Mouse (Mus musculus): ENCODE data around the gene Rimbp2.
A peak's percentile ranks its signal among the peaks of the same experiment; 100 is the strongest.
"Not testable (repeated sequence)": the region's sequence is repeated elsewhere in the genome, so short reads cannot be mapped to it uniquely, and the experiment has no call there.

Gene Rimbp2

DNA sequence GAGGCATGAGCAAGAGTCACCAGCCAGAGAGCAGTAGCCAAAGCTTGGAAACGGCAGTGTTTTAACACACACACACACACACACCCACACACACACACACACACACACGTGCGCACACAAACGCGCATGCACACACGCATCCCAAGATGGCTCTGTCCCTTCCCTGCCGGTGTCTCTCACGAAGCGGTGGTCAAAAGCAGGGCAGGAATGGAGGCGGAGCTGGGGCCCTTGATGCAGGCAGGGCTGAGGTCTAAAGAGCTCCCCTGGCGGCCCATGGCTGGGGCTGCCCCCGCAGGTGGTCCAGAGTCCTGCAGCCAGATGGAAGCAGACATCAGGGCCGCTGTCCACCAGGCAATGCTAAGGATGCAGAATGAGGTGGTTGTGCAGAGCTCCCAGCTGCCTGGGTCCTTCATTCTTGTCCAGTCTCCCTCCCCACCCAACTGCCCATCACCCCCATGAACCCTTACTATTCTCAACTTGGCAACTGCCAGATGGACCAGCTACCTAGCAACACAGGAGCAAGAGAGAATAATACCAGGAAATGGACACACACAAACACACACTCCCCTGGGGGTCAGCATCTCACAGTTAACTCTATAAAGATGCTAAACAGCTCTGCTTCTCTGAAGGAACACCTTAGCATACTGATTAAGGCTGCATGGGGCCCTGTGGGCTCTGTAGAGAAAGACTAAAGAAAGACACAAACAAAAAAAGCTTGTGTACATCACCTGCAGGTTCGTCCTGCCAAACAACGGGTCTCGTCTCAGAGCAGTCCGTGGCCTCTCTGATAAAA, at the start of gene Rimbp2:
Gene Rimbp2, minus strand, starts transcription at position 209 of the 793 bp plus-strand sequence.
- peak; percentile 86 to 87 for DNase-seq (ENCODE audit: low spot score in 2 of 2)

DNA sequence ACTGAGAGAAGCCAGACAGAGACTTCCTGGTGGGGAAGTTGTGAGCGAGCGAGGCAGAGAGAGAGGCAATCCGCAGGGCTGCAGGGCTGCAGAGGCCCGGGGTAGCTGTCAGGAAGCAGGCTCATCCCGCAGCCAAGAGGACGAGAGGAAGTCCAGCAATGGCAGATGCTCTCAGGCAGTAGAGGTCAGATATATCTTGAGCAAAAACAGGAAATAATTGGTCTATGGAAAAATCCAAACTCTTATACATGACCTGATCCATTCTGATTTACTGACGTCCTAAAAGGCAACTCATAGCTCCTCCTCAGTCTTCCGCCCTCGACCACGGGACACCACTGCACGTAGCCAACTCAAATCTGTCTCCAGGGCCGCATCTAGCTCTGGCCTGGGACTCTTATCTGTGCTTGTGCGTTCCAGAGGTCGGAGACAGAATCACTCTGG, 49.3 kb upstream of the Rimbp2 start:
- DNase-seq (ENCODE audit: low spot score in 2 of 2) = no peak

DNA sequence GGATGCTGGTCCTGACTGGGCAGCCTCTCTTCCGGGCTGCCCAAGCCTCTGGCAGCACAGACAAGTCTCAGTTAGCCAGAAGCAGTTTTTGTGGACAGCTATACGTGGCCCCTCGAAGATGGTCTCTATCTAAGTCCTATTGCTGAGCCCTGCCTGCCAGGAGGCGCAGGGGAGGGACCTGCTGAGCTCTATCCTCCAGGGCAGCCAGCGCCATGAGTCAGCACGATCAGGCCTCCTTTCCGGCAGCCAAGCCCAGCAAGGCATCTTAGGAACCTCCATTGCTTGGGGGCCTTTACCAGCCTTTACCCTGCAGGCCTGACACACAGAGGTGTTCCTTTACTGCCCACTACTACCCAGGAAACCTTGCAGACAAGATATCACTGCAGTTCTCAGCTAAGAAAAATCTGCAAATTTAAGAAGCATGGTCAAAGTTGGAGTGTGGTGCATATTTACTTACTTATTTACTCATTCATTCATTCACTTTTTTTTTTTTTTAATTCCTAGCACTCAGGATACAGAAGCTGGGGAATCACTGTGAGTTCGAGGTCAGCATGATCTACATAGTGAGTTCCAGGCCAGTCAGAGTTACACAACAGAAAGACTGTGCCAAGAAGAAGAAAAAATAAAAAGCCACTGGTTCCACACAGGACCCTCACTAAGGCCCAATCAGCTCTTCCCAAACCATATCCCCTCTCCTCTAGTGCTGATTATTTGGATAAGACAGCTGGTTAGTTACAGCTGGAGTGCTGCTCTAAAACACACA, 47.6 kb upstream of the Rimbp2 start:
- DNase-seq (ENCODE audit: low spot score in 2 of 2) = no peak

DNA sequence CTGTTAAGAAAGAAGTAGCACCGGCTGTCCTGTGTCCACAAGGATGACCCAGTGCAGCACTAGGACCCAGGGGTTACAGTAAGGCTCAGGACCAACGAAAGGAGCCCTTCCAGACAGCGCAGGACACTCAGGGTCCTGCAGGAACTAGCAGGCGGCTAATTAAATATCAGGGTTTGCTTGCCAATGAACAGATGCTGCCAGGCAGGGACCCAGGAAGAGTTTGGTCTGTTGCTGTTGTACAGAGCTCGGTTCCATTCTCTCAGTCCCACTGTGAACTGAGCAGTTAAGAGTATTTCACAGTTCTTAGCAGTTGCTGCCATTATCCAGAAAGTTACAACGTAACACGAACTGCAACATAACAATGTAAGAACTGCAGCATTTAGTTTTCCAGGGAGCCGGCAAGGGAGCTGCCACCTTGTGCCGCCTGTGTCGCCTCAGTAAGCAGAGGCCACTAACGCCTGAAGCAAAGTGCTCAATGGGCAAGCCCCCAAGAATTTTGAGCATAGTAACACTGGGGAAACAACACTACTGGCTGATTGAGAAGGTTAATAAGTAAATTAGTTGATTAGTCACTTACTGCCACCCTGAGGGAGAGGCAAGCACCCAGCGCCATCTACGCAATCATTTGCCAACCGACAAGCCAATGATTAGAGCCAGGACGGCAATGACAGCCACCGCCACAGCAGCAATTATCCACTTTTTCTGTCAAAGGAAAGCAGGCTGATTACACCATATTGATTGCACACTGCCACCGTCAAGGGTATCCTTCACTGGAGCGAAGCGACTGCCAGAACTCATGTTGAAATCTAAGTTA, 34.1 kb upstream of the Rimbp2 start:
- DNase-seq (ENCODE audit: low spot score in 2 of 2) = no peak

DNA sequence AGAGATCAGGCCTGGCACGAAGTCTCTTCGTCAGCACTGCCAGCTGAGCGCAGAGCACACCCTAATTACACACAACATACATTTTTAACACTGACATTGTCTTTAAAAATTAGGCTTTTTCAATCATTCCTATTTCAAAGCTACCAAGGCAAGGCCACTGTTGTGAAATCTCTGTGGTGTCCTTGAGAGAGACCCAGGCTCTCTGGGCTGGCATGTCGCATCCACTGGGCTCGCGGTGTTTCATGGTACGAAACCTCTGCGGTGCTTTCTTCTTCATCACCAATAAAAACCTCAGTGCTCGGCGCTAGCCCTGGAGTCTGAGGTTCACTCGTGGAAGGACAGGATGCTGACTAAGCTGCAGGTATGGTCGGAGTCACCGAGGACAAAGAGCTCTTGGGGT, 32.7 kb upstream of the Rimbp2 start:
- no peak for DNase-seq (ENCODE audit: low spot score in 2 of 2)

DNA sequence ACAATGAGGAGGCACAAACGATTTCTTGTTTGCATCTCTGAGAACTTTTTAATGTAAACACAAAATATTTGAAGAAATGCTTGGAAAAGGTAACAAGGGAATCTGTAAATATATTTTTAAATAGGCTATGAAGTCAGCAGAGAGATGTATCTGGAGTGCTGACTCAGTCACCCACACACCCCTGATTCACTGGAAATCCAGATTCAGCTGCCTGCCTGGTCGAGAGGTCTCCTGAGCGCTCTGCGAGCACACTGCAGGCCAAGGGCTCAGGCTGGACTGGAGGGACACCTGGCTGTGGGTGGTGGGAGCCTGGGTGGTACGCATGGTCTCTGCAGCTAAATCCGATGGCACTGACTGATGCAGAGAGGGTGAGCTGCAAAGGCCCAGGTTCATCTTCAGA, 31.2 kb upstream of the Rimbp2 start:
- no peak for DNase-seq (ENCODE audit: low spot score in 2 of 2)

DNA sequence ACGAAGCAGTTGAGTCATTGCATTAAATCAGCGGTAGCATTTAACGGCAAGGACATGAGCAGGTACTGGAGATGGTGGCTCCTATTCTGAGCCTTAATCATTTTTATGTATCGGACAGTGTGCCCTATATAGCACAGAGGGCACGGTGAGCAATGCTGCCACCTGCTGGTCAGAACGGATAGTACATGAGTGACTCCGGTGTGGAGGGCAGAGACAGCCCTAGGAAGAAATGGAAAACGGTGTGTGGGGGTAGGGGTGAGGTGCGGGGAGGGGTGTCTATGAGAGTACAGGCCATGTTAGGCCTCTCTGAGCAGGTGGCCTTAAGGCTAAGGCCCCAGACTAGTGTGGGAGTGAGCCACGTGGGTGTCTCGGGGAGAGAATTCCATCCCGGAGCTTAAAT, 28.3 kb upstream of the Rimbp2 start:
- DNase-seq (ENCODE audit: low spot score in 2 of 2) = peak in 1 of 2 experiments; percentile 63

DNA sequence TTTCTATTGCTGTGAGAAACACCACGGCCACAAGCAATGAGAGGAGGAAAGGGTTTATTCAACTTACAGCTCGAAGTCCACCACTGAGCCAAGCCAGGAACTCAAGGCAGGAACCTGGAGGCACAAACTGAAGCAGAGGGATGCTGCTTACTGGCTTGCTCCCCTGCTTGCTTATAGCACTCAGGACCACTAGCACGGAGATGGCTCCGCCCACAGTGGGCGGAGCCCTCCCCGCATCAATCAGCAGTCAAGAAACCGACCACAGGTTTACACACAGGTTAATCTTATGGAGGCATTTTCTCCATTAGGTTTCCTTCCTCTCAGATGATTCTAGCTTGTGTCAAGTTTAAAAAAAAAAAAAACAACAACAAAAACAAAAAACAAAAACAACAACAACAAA, 27.6 kb upstream of the Rimbp2 start:
- DNase-seq (ENCODE audit: low spot score in 2 of 2) = no peak

DNA sequence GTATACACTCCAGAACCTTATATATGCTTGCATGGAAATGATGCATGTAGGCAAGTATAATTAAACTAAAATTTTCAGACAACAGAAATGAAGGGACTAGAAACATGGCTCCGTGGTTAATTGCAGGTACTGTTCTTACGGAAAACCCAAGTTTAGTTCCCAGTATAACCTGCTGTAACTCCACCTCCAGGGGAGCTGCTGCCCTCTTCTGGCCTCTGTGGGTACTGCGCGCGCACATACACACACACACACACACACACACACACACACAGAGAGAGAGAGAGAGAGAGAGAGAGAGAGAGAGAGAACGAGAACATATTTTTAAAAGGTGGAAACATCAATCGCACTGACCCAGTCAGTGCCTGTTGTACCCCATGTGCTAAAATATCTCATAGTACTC, 25.7 kb upstream of the Rimbp2 start:
- DNase-seq (ENCODE audit: low spot score in 2 of 2) = no peak

DNA sequence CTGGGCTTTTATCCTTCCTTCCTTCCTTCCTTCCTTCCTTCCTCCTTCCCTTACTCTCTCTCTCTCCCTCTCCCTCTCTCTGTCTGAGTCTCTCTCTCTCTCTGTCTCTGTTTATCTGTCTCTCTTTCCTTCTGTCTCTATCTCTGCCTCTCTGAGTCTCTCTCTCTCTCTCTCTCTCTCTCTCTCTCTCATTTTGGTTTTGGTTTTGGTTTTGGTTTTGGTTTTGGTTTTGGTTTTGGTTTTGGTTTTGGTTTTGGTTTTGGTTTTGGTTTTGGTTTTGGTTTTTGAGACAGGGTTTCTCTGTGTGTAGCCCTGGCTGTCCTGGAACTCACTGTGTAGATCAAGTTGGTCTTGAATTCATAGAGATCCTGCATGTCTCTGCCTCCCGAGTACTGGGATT, 24.2 kb upstream of the Rimbp2 start:
- not testable (repeated sequence) for DNase-seq (ENCODE audit: low spot score in 2 of 2)

DNA sequence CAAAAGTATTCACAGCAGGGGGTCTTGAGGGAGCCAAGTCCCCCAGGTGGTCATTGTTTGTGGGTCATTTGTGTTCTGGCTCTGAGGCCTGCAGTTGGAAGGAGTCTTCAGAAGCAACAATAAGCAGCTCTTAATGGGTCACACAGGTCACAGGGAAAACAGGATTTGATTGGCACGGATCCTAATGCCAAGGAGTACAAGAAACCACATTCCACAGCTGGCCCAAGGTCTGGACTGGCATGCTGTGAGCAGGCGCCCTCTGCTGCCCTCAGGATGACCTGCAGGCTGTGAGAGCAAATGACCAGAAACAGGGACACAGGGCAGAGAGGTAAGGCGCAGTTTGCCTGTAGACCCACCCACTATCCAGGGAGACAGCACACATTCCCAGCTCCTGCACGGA, 23.0 kb upstream of the Rimbp2 start:
- DNase-seq (ENCODE audit: low spot score in 2 of 2) = peak in 1 of 2 experiments; percentile 53

DNA sequence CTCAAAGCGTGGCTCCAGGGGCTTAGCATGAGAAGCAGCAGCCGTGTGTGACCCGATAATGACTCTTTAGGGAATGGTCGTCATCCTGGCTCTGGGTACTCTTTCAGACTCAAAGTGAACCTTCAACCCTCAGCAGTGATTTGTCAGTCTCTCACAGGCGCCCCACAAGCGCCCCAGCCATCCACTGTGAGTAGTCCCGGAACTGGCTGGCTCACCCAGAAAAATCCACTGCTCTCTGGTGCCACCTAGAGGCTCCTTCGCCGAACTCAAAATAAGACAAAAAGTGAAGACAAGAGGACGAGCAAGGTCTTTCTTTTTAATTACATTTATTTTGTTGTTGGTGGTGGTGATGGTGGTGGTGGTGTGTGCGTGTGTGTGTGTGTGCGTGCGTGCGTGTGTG, 18.0 kb upstream of the Rimbp2 start:
- DNase-seq (ENCODE audit: low spot score in 2 of 2) = peak; percentile 79 to 87

DNA sequence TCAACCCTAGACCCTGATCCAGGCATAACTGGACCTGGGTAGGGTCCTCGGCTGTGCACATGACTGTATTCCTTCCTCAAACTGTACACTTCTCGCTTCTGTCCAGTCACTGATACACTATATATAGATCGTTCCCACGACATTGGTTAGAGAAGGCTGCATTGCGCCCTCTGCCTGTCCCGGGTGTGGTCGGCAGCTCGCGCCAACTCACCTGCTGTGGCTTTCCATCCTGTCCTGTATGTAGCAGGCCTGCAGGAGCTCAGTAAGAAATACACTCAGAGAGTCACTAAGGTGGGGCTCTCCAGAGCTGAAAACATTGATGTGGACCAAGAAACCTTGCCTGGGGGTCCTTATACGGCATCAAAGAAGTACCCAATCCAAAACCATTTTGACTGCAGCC, 17.6 kb upstream of the Rimbp2 start:
- DNase-seq (ENCODE audit: low spot score in 2 of 2) = no peak

DNA sequence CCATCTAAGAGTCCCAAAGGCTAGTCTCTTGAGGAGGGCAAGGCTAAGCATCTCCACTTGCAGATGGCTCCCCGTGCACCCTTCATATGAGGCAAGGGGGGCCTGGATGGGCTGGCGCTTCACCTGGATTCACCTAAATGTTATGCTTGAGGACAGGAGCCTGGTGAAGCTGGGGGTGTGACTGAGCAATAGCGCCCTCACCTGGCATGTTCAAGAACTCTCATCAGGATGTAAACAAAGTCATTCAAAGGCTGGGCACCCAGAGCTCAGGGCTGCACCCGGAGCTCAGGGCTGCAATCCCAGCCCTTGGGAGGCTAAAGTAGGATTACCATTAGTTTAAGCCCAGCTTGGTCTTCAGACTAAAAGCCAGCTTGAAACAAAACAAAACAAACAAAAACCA, 11.1 kb upstream of the Rimbp2 start:
- no peak for DNase-seq (ENCODE audit: low spot score in 2 of 2)

DNA sequence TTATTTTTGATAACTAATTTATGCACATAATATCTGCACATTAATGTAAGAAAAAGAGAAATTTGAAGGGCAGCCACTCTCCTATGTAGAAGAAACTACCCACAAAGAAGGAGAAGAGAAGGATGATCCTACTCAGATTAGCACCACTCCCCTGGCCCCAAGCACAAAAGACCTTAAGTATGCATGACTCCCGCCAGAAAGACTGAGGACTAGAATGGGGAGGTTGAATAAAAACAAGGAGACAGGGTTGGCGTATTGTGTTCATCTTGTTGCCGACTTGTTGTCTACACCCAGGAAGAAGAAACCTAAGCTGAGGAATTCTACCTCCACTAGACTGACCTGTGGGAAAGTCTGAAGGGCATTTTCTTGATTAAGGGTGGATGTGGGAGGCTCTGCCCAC, 5.6 kb upstream of the Rimbp2 start:
- no peak for DNase-seq (ENCODE audit: low spot score in 2 of 2)

DNA sequence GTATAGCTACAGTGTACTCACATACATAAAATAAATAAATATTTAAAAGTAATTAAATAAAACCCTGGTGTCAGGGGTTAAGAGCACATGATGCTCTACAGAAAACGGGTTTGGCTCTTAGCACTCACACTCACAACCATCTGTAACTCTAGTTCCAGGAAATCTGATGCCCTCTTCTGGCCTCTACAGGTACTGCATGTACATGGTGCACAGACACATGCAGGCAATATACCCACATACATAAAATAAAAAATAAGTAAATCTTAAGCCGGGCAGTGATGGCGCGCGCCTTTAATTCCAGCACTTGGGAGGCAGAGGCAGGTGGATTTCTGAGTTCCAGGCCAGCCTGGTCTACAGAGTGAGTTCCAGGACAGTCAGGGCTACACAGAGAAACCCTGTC, 1.1 kb upstream of the Rimbp2 start:
- DNase-seq (ENCODE audit: low spot score in 2 of 2) = peak; percentile 59

DNA sequence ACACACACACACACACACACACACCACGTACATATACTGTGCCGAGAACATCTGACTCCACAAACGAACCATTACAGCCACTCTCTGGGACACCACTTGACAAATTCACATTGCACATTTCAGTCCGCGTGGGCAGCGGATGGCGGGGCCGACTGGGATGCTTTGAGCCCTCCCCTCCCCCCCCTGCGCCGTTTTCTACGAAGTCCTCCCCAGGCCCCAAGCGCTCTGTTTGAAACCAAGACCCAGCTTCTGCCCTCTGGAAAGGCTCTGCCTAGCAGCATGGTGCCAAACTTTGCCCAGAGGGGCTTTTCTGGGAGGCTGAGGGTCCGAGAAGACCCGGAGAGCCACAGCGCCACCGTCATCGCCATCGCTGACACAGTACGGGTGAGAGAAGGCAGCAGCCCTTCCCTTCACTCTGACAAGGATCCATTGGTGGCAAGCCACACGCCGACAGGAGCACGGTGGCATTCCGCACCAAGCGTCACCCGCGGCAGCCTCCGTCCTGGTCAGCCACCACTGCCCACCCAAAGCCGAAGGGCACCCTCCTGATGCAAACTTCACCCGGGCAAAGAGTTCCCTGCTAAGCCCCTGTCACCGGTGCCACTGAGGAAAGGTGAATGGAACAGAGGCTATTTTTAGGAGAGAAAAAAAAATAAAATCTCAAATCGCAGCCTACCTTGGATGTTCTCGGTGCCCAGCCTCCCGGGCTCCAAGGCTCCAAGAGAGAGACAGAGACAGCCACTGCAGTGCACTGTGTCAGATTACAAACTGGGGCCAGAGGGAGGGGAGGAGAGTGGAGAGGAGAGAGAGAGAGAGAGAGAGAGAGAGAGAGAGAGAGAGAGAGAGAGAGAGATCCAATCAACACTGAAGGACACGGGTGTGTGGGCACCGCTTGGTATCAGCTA, 743 bp downstream of the Rimbp2 start:
- peak; percentile 69 to 78 for DNase-seq (ENCODE audit: low spot score in 2 of 2)

DNA sequence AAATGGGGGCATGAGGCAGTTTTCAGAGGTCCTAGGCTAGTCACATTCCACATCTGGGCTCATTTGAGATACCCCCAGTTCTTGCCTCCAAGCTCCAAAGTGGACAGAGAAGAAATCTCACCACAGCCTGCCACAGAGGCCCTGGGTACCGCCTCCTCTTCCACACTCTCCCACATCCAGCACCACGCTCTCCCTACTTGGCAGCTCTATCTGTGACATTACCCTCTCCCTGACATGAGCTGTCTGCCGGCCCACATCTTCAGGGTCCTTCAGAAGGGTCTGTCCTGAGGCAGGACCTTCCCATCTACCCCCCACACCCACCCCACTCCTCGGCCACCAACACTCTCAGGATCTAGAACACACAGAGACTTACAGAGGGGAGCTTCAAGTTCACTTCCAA, 1.8 kb downstream of the Rimbp2 start:
- no peak for DNase-seq (ENCODE audit: low spot score in 2 of 2)

DNA sequence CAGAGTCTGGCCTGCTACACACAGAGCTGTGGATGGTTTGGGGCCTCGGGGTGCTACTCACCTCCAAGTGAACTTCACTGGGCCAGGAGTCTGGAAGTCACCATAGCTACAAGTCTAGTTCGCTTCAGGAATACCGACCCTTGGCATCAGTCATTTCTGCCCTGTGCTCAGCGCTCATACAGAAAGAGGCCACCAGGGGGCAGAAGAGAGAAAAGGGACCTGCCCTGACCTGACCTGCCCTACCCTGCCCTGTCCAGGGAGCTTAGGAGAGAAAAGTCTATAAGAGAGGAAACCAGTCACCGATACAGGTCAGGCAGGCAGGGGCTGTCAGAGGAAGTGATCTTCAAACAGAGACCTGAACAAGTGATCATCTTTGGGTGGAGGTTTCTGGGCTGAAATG, 6.2 kb downstream of the Rimbp2 start:
- DNase-seq (ENCODE audit: low spot score in 2 of 2) = no peak

DNA sequence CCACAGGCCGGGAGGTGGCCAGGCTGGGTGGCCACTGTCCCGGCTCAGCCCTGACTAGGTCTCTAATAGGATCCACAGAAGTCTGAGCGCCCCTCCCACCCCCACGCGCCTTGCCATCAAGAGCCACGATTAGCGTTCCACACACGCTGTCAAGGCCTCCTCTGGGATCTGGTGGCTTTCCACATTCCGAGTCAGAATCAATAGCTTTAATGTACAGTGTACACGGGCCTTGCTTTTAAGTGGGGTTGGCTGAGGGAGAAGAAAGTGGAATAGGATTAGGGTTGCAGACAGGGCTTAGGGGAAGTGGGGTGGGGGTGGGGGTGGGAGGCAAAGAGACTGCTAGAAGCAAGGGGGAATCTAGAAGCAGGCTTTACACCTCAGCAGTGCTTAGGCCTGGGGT, 12.8 kb downstream of the Rimbp2 start:
- DNase-seq (ENCODE audit: low spot score in 2 of 2) = no peak

DNA sequence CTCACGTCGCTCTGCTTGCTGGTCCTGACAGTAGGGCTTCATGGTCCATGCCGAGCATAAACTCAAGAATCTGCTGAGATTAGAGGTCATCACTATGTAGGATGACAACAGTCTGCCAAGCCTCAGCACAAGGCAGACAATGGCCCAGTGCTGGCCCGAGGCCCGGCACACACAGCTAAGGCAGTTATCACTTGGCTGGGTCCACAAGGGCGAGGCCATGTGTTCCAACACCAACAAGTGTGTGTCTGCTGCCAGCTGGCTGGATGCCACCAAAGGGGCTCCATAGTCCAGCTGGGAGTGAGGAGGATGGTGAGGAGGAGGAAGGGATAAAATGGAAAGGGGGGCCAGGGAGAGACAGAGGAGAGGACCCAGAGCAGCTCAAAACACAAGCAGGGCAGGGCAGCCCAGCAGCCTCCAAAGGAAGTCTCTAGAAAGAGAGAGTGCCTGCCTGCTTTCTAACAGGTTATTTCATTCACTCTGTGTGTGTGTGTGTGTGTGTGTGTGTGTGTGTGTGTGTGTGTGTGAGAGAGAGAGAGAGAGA, 17.9 kb downstream of the Rimbp2 start:
- DNase-seq (ENCODE audit: low spot score in 2 of 2) = peak; percentile 68 to 75

Measured in right cerebral cortex, postnatal 10 days (tissue).